In genomic region chr8:48114591-48114990, GRCm38 (mm10) we compare ENCODE assay signal across 15 mouse cellular contexts. TPM values are rescaled to one million over a fixed set of nuclear protein-coding genes. Genes with fewer than 3 reads are reported as not detected.
DNase-seq lines count a peak whose midpoint lies in the region; ATAC-seq and TF ChIP-seq lines count a peak whose summit lies in the region.
"Had no signal": no experiment of that assay in that cellular context is flagged by ENCODE, and none has a peak within 500 bp of the region (broad histone marks: within the 10 kb centered on the region; RNA-seq: fewer than 3 reads in every experiment).

No protein-coding gene starts in this region.

- H3K27ac ChIP-seq in midbrain, embryonic 14.5 days (replicated peaks; ENCODE audit: low read depth, low read length) = no peak overlapping the region
- H3K27ac ChIP-seq: layer of hippocampus, adult 2 months; macrophage; neural tube, embryonic 12.5 days had no signal

- DNase-seq in cerebellum, postnatal 36 days = peak; percentile 9 to 28
- DNase-seq in cerebellum, adult 9-11 months = no peak
- DNase-seq in lung, adult 18-20 months = peak; percentile 5 to 19
- DNase-seq in lung, adult 2 months = no peak
- DNase-seq in kidney, postnatal 36 days = peak; percentile 36 to 37
- no peak for DNase-seq in frontal cortex, postnatal 36 days (ENCODE audit: low spot score in 2 of 2)
- no peak for DNase-seq in midbrain, embryonic 14.5 days
- DNase-seq: gastrocnemius, postnatal 10 days; liver; right cerebral cortex, postnatal 4 days had no signal

- no peak for TF ChIP-seq CTCF in lung, adult 2 months (IDR thresholded peaks at IDR 0.05; ENCODE audit: insufficient read depth, low read length)

- no peak for TF ChIP-seq POLR2A in lung, adult 2 months (IDR thresholded peaks at IDR 0.05; ENCODE audit: borderline replicate concordance, extremely low read depth, low read depth, low read length)

- H3K27me3 ChIP-seq in midbrain, embryonic 14.5 days (ENCODE audit: control insufficient read depth, insufficient read depth, low read length) = no peaks in the 10 kb centered on the region
- H3K27me3 ChIP-seq: neural tube, embryonic 12.5 days had no signal

- H3K36me3 ChIP-seq in midbrain, embryonic 14.5 days (ENCODE audit: control insufficient read depth, insufficient read depth, low read length) = no peaks in the 10 kb centered on the region

- 37% methylated on average over 6 of the region's 6 CpGs for WGBS in lung, adult 2 months
- WGBS in midbrain, embryonic 14.5 days = 87% methylated on average over 6 of the region's 6 CpGs

- no peak overlapping the region for H3K4me3 ChIP-seq in lung, adult 2 months (replicated peaks; ENCODE audit: extremely low read depth, low read depth, low read length)
- H3K4me3 ChIP-seq in midbrain, embryonic 14.5 days (replicated peaks; ENCODE audit: low read depth, low read length) = no peak overlapping the region
- H3K4me3 ChIP-seq: layer of hippocampus, adult 2 months; neural tube, embryonic 12.5 days had no signal

- peaks cover 10% of the 10 kb centered on the region; the same call in 1 of the 2 replicates for H3K9me3 ChIP-seq in midbrain, embryonic 14.5 days (ENCODE audit: control insufficient read depth, low read length)
- H3K9me3 ChIP-seq: neural tube, embryonic 12.5 days had no signal

- ATAC-seq in midbrain, embryonic 14.5 days (ENCODE audit: low FRiP score, low TSS enrichment) = no peak
- ATAC-seq: forebrain, embryonic 16.5 days; midbrain, embryonic 16.5 days had no signal

- no peaks in the 10 kb centered on the region for H3K4me1 ChIP-seq in lung, adult 2 months (ENCODE audit: control insufficient read depth, insufficient read depth, low read length)
- no peaks in the 10 kb centered on the region; the same call in 1 of the 2 replicates for H3K4me1 ChIP-seq in midbrain, embryonic 14.5 days (ENCODE audit: control insufficient read depth, insufficient read depth, low read length)
- H3K4me1 ChIP-seq: neural tube, embryonic 12.5 days had no signal

- H3K9ac ChIP-seq in midbrain, embryonic 14.5 days (replicated peaks; ENCODE audit: low read length) = no peak overlapping the region
- H3K9ac ChIP-seq: neural tube, embryonic 12.5 days had no signal

- no peak overlapping the region for H3K4me2 ChIP-seq in midbrain, embryonic 14.5 days (ENCODE audit: low read length)
- H3K4me2 ChIP-seq: neural tube, embryonic 12.5 days had no signal

RNA-seq across cellular contexts. Expression of gene Dctd, which starts 15.7 kb away (rescaled TPM):
- polyA plus RNA-seq in lung, adult 2 months (2012; rRNA removed) = 0.53 and 0.56 TPM in 2 replicates
- 10.4 and 11.4 TPM in 2 replicates for polyA plus RNA-seq in midbrain, embryonic 14.5 days (2014; fragmentation: Nextera tagmentation; extraction: Ambion mirVana)

Comparison
In these comparisons a context has a peak if more than half of its experiments do, and no peak if none do; other contexts are left out.
1. DNase-seq: peak in cerebellum, postnatal 36 days (2 of 2), lung, adult 18-20 months (2 of 2) and kidney, postnatal 36 days (2 of 2); none in cerebellum, adult 9-11 months (single experiment), lung, adult 2 months (single experiment), frontal cortex, postnatal 36 days (0 of 2) and midbrain, embryonic 14.5 days (single experiment).